Mouse (Mus musculus): ENCODE results near the gene Cep170. TPM values are rescaled to one million over a fixed set of nuclear protein-coding genes. Genes with fewer than 3 reads are reported as not detected.
A peak's percentile ranks its signal among the peaks of the same experiment; 100 is the strongest.

The Cep170 gene
- 6.5 and 6.9 TPM in 2 replicates for polyA plus RNA-seq (2015; fragmentation: Nextera tagmentation; extraction: Ambion mirVana)

DNA sequence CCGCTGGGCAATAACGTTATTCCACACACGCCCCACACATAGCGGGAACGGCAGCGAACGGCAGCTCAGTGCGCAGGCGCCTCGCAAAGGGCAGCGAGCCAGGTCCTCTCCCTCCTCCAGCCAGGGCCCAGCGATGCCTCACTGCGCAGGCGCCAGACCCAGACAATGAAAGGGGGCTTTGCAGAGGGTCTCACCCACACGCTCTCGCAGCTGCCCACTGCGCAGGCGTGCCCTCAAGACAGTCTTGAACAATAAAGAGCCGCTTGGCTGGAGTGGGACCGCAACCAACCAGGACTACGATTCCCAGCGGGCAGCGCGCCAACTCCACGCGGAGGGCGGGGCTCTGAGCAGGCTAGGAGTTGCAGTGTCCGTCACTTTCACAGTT lies at the start of gene Cep170:
Gene Cep170 (minus strand): TSS at position 32 of the 385 bp plus-strand sequence.
- ATAC-seq: peak; percentile 89
- Histone ChIP-seq H3K4me1 (replicated peaks; ENCODE audit: control insufficient read depth, insufficient read depth, low read length) (peaks cover 8% of the 10 kb centered on the region), H3K27ac (ENCODE audit: low read depth, low read length) (peak within 1 kb of the TSS; percentile 89), H3K27me3 (replicated peaks; ENCODE audit: control insufficient read depth, insufficient read depth, low read length) (no peaks in the 10 kb centered on the region), H3K4me2 (replicated peaks; ENCODE audit: low read depth) (peak within 1 kb of the TSS; percentile 90), H3K9me3 (ENCODE audit: control insufficient read depth) (no peaks in the 10 kb centered on the region), H3K9ac (ENCODE audit: low read depth, low read length) (peak within 1 kb of the TSS; percentile 77), H3K4me3 (ENCODE audit: low read depth, low read length) (peak within 1 kb of the TSS; percentile 93), H3K36me3 (ENCODE audit: control insufficient read depth, insufficient read depth) (no peaks in the 10 kb centered on the region)
- no peak for TF ChIP-seq CTCF (IDR thresholded peaks at IDR 0.05; ENCODE audit: low read depth)
- WGBS: 0% methylated on average over 28 of the region's 28 CpGs

DNA sequence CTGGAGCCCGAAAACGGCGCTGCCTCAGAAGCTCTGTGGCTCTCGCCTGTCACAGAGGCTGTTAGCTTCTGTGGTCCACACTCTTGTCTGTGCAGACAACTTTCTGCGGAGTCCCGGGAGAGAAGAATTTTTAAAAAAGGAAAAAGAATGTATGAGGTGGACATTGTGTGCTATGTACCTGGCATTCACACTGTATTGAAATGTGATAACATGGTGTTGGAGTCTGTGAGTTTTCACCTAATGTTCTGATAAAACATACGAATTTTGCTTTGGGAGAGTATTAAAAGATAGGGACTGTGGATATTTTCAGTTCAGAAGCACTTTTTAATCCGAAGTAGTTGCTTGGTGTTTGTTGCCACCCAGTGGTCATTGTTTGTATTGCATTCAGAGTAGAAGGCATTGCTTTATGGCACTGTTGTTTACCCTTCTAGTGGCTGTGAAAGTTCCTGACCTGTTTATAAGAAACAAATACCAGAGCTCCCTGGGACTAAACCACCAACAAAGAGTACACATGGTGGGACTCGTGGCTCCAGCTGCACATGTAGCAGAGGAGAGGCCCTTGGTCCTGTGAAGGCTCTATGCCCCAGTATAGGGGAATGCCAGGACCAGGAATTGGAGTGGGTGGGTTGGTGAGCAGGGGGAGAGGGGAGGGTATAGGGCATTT lies 48.2 kb upstream of the Cep170 start:
- 0 out of 2 replicates have a peak, but pooled peaks have one; percentile 28 for ATAC-seq
- H3K4me1 ChIP-seq (replicated peaks; ENCODE audit: control insufficient read depth, insufficient read depth, low read length): no peaks in the 10 kb centered on the region
- H3K4me2 ChIP-seq (replicated peaks; ENCODE audit: low read depth): no peak overlapping the region
- no peaks in the 10 kb centered on the region for H3K27me3 ChIP-seq (replicated peaks; ENCODE audit: control insufficient read depth, insufficient read depth, low read length)
- H3K27ac ChIP-seq (ENCODE audit: low read depth, low read length): no peak overlapping the region
- 59% methylated on average over 9 of the region's 9 CpGs for WGBS
- H3K4me3 ChIP-seq (ENCODE audit: low read depth, low read length): no peak overlapping the region
- H3K9ac ChIP-seq (ENCODE audit: low read depth, low read length): no peak overlapping the region
- H3K36me3 ChIP-seq (ENCODE audit: control insufficient read depth, insufficient read depth): no peaks in the 10 kb centered on the region
- H3K9me3 ChIP-seq (ENCODE audit: control insufficient read depth): no peaks in the 10 kb centered on the region
- peak; percentile 87 for TF ChIP-seq CTCF (IDR thresholded peaks at IDR 0.05; ENCODE audit: low read depth)

DNA sequence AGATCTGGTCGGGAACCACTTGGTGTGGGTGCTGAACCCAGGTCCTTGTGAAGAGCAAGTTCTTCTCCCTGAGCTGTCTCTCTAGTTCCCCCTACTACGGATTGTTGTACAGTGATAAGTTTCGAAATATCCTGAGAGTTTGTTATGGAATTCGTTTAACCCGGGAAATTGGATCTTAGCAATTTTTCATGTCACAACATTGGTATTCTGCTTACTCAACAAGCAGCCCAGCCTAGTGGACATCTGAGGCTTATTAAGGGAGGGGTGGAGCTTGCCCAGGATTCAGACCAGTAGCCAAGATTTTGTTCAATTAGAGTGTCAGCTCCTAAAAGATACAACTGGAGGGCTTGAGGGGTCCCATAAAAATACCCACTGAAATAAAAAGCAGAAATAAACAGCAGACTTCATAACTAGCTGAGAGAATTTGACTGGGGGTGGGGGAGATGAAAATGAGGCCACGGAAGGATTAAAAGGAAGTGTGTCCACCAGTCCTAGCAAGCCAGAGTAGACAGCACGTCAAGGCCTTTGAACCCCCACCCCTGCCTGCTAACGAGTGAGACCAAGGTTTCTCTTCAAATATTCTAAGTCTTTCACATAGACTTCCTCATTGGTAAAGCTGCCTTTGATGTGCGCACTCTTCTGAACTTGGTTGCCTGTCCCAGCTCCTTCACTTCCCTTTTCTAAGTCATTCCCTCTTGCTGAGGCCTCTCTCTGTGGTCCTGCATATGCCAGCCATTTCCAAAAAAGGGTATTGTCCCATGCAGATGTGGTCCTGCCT lies 39.1 kb upstream of the Cep170 start:
- H3K4me3 ChIP-seq (ENCODE audit: low read depth, low read length): no peak overlapping the region
- no peak overlapping the region for H3K4me2 ChIP-seq (replicated peaks; ENCODE audit: low read depth)
- 84% methylated on average over 9 of the region's 9 CpGs for WGBS
- no peaks in the 10 kb centered on the region for H3K9me3 ChIP-seq (ENCODE audit: control insufficient read depth)
- H3K36me3 ChIP-seq (ENCODE audit: control insufficient read depth, insufficient read depth): peaks cover 6% of the 10 kb centered on the region; the same call in 1 of the 2 replicates
- no peaks in the 10 kb centered on the region for H3K4me1 ChIP-seq (replicated peaks; ENCODE audit: control insufficient read depth, insufficient read depth, low read length)
- H3K27ac ChIP-seq (ENCODE audit: low read depth, low read length): no peak overlapping the region
- TF ChIP-seq CTCF (IDR thresholded peaks at IDR 0.05; ENCODE audit: low read depth): no peak
- H3K27me3 ChIP-seq (replicated peaks; ENCODE audit: control insufficient read depth, insufficient read depth, low read length): no peaks in the 10 kb centered on the region
- H3K9ac ChIP-seq (ENCODE audit: low read depth, low read length): no peak overlapping the region
- no peak for ATAC-seq

DNA sequence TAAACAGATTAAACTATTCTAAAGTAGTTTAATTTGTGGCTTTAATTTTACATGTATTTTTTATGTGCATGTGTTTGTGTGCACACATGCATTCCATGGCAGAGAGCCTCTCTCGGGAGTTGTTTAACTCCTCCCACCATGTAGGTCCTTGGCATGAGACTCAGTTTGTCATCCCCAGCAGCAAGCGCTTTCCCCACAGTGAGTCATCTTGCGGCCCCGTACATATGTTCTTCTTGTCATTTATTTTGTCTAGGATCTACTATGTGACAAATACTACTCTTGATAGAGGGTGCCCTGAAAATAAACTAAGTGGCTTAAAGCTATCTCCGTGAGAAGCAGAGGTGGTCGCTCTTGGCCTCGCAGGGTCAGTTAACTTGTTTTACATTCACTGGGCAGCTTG lies 37.5 kb upstream of the Cep170 start:
- no peak for TF ChIP-seq CTCF (IDR thresholded peaks at IDR 0.05; ENCODE audit: low read depth)
- Histone ChIP-seq H3K27me3 (replicated peaks; ENCODE audit: control insufficient read depth, insufficient read depth, low read length) (no peaks in the 10 kb centered on the region), H3K9ac (ENCODE audit: low read depth, low read length) (no peak overlapping the region), H3K4me2 (replicated peaks; ENCODE audit: low read depth) (no peak overlapping the region), H3K9me3 (ENCODE audit: control insufficient read depth) (no peaks in the 10 kb centered on the region), H3K27ac (ENCODE audit: low read depth, low read length) (no peak overlapping the region), H3K36me3 (ENCODE audit: control insufficient read depth, insufficient read depth) (peaks cover 6% of the 10 kb centered on the region; the same call in 1 of the 2 replicates), H3K4me1 (replicated peaks; ENCODE audit: control insufficient read depth, insufficient read depth, low read length) (no peaks in the 10 kb centered on the region), H3K4me3 (ENCODE audit: low read depth, low read length) (no peak overlapping the region)
- 84% methylated on average over 7 of the region's 7 CpGs for WGBS
- no peak for ATAC-seq

DNA sequence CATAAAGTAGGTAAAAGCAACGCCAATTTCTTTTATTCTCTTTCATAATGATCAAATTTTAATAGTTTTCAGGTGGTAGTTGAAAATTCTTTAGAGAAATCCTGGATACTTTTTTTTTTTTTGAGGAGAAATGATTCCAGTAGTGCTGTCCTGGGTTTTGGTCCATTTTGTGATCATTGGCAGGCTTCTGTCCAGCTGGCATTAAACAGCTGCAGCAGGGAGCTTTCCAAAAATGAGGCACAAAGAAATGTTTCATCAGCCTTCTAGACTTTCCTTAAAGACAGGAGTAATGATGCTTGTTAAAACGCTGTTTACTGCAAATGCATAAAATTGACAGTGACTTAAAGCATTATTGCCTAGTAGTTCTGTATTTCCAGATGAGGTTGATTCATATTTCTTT lies 35.5 kb upstream of the Cep170 start:
- H3K4me1 ChIP-seq (replicated peaks; ENCODE audit: control insufficient read depth, insufficient read depth, low read length): no peaks in the 10 kb centered on the region
- no peak overlapping the region for H3K4me2 ChIP-seq (replicated peaks; ENCODE audit: low read depth)
- no peak overlapping the region for H3K9ac ChIP-seq (ENCODE audit: low read depth, low read length)
- peaks cover 13% of the 10 kb centered on the region for H3K36me3 ChIP-seq (ENCODE audit: control insufficient read depth, insufficient read depth)
- no peaks in the 10 kb centered on the region for H3K9me3 ChIP-seq (ENCODE audit: control insufficient read depth)
- WGBS: 81% methylated on average over 2 of the region's 2 CpGs
- no peak overlapping the region for H3K4me3 ChIP-seq (ENCODE audit: low read depth, low read length)
- no peak for ATAC-seq
- TF ChIP-seq CTCF (IDR thresholded peaks at IDR 0.05; ENCODE audit: low read depth): no peak
- no peak overlapping the region for H3K27ac ChIP-seq (ENCODE audit: low read depth, low read length)
- no peaks in the 10 kb centered on the region for H3K27me3 ChIP-seq (replicated peaks; ENCODE audit: control insufficient read depth, insufficient read depth, low read length)

DNA sequence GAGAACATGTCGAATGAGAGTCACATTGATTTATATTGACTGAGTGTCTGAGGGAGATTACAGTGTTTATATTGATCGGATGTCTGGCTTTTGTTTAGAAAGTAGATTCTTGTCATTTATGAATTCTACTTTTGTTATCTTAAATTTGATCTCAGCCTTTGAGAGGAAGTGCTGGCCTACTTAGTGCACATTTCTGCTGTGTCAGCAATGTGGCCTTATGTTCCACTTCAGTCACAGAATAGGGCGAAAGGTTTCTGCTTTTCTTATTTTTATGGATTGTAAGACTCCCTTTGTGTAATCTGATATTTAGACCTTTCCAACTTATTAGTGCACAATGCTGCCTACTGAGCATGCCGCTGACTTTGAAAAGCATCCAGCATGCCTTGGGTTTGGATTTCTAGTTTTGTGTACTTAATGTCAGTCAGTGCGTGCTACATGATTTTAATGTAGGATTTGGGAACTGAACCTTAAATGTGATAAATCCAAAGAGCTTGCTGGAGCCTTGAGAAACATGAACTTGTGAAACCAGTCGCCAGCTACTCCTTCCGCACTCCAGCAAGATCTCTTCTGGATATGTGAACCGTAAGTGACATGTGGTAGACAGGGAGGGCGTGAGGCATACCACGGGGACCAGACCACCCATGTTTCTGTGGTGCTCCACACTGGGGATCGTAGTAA lies 34.9 kb upstream of the Cep170 start:
- Histone ChIP-seq H3K4me2 (replicated peaks; ENCODE audit: low read depth) (no peak overlapping the region), H3K9me3 (ENCODE audit: control insufficient read depth) (no peaks in the 10 kb centered on the region), H3K9ac (ENCODE audit: low read depth, low read length) (no peak overlapping the region), H3K36me3 (ENCODE audit: control insufficient read depth, insufficient read depth) (peaks cover 10% of the 10 kb centered on the region), H3K27ac (ENCODE audit: low read depth, low read length) (no peak overlapping the region), H3K27me3 (replicated peaks; ENCODE audit: control insufficient read depth, insufficient read depth, low read length) (no peaks in the 10 kb centered on the region), H3K4me3 (ENCODE audit: low read depth, low read length) (no peak overlapping the region), H3K4me1 (replicated peaks; ENCODE audit: control insufficient read depth, insufficient read depth, low read length) (no peaks in the 10 kb centered on the region)
- TF ChIP-seq CTCF (IDR thresholded peaks at IDR 0.05; ENCODE audit: low read depth): no peak
- WGBS: 73% methylated on average over 11 of the region's 11 CpGs
- no peak for ATAC-seq
